Mouse (Mus musculus): ENCODE measurements around the gene Cbln3.

GRCm38 (mm10) chr14:55834808-55835533 is 49.2 kb downstream of the Cbln3 start:
- TF ChIP-seq CTCF (IDR thresholded peaks at IDR 0.05; ENCODE audit: low read depth) (no peak), EP300 (IDR thresholded peaks at IDR 0.05; ENCODE audit: low read depth) (no peak)
